Mouse (Mus musculus) CH12.LX (cell line): ENCODE measurements around the gene Stom. TPM values are rescaled to one million over a fixed set of nuclear protein-coding genes. Genes with fewer than 3 reads are reported as not detected.

ENCODE experiments used
- DNase-seq: peaks from one replicate; pipeline ENCODE4 v3.0.0-alpha.2; 2013; ENCODE audit errors: extremely low read depth
- H3K27ac ChIP-seq: 2 replicates; pipeline ENCODE4 v1.5.1; 2012; ENCODE audit warnings: low read depth, mild to moderate bottlenecking, control low read depth, moderate library complexity; ENCODE audit not compliant: insufficient read depth
- H3K27me3 ChIP-seq: replicated peaks from 2 replicates; pipeline ENCODE3; 2012; ENCODE audit warnings: inconsistent platforms
- H3K36me3 ChIP-seq, 2 experiments: replicated peaks in 1 of 2; 2 replicates each; pipeline versions ENCODE3 to v1.6.1; 2012; ENCODE audit warnings: inconsistent platforms in 1 of 2, low read length in 1 of 2, mild to moderate bottlenecking in 1 of 2, mixed read lengths in 1 of 2, moderate library complexity in 1 of 2; ENCODE audit not compliant: control insufficient read depth in 1 of 2, insufficient read depth in 1 of 2
- H3K4me1 ChIP-seq, 2 experiments: 2 replicates each; pipeline ENCODE4 v1.6.1; 2012; ENCODE audit warnings: inconsistent platforms in 1 of 2, moderate library complexity in 1 of 2; ENCODE audit not compliant: insufficient read depth in 2 of 2, control insufficient read depth in 1 of 2
- H3K4me2 ChIP-seq: 2 replicates; pipeline ENCODE4 v1.6.1; 2012; ENCODE audit warnings: low read depth, mild to moderate bottlenecking, control low read depth; ENCODE audit not compliant: poor library complexity, insufficient read depth, severe bottlenecking
- H3K4me3 ChIP-seq, 3 experiments: fragments of 150-350 bp in 1 of 3; sonication (generic) in 1 of 3; replicated peaks in 1 of 3; 2 replicates each; pipeline versions ENCODE3 to v1.5.1; 2011 to 2012; ENCODE audit warnings: low read depth in 2 of 3, low read length in 2 of 3, mild to moderate bottlenecking in 2 of 3, moderate library complexity in 2 of 3, control low read depth in 1 of 3, improper control_type of control experiment in 1 of 3, inconsistent platforms in 1 of 3, mixed read lengths in 1 of 3; ENCODE audit not compliant: poor library complexity in 1 of 3
- H3K79me2 ChIP-seq: replicated peaks from 2 replicates; pipeline ENCODE4 v1.6.1; 2012; ENCODE audit warnings: mild to moderate bottlenecking, moderate library complexity; ENCODE audit not compliant: control insufficient read depth, poor library complexity, insufficient read depth, severe bottlenecking; ENCODE audit errors: extremely low read depth
- H3K9ac ChIP-seq: 2 replicates; pipeline ENCODE4 v1.6.1; 2012; ENCODE audit warnings: low read depth, mild to moderate bottlenecking, control low read depth, moderate library complexity; ENCODE audit not compliant: insufficient read depth
- H3K9me3 ChIP-seq: replicated peaks from 2 replicates; pipeline ENCODE3; 2012; ENCODE audit warnings: low read length, inconsistent platforms, mixed read lengths
- CHD2 ChIP-seq: IDR thresholded peaks from 2 replicates; pipeline ENCODE4 v1.6.1; 2011; ENCODE audit warnings: low read length, improper control_type of control experiment
- IRF4 ChIP-seq: IDR thresholded peaks from 2 replicates; pipeline ENCODE4 v1.6.1; 2014; ENCODE audit warnings: low read depth, mild to moderate bottlenecking, inconsistent platforms, low read length, improper control_type of control experiment
- JUND ChIP-seq: conservative IDR thresholded peaks from 2 replicates; pipeline ENCODE4 v1.6.1; 2011; ENCODE audit warnings: low read depth, low read length, improper control_type of control experiment
- MAX ChIP-seq: IDR thresholded peaks from 2 replicates; pipeline ENCODE4 v1.6.1; 2011; ENCODE audit warnings: low read length, improper control_type of control experiment
- MEF2A ChIP-seq: IDR thresholded peaks from 2 replicates; pipeline ENCODE4 v1.6.1; 2014; ENCODE audit warnings: low read depth, mild to moderate bottlenecking, inconsistent platforms, low read length, improper control_type of control experiment, borderline replicate concordance
- MXI1 ChIP-seq: IDR thresholded peaks from 2 replicates; pipeline ENCODE4 v1.6.1; 2011; ENCODE audit warnings: mild to moderate bottlenecking, low read depth, low read length, improper control_type of control experiment
- MYC ChIP-seq: IDR thresholded peaks from 2 replicates; pipeline ENCODE4 v1.6.1; 2011; ENCODE audit warnings: low read depth, mild to moderate bottlenecking, improper control_type of control experiment, low read length
- NRF1 ChIP-seq: IDR thresholded peaks from 2 replicates; pipeline ENCODE4 v1.6.1; 2014; ENCODE audit warnings: low read depth, mild to moderate bottlenecking, inconsistent platforms, low read length, improper control_type of control experiment, moderate library complexity
- PAX5 ChIP-seq: IDR thresholded peaks from 2 replicates; pipeline ENCODE4 v1.6.1; 2012; ENCODE audit warnings: low read length, inconsistent platforms, mixed read lengths
- RAD21 ChIP-seq: IDR thresholded peaks from 2 replicates; pipeline ENCODE4 v1.6.1; 2011; ENCODE audit warnings: low read depth, mild to moderate bottlenecking, low read length, improper control_type of control experiment, moderate library complexity
- SIN3A ChIP-seq: IDR thresholded peaks from 2 replicates; pipeline ENCODE4 v1.6.1; 2012; ENCODE audit warnings: low read length, improper control_type of control experiment, inconsistent platforms
- SMC3 ChIP-seq: IDR thresholded peaks from 2 replicates; pipeline ENCODE4 v1.6.1; 2011; ENCODE audit warnings: low read depth, low read length, improper control_type of control experiment
- UBTF ChIP-seq: IDR thresholded peaks from 2 replicates; pipeline ENCODE4 v1.6.1; 2012; ENCODE audit warnings: low read depth, mild to moderate bottlenecking, inconsistent platforms, low read length, improper control_type of control experiment, moderate library complexity
- ZC3H11A ChIP-seq: IDR thresholded peaks from 2 replicates; pipeline ENCODE4 v1.6.1; 2012; ENCODE audit warnings: low read depth, mild to moderate bottlenecking, inconsistent platforms, low read length, improper control_type of control experiment
- ZKSCAN1 ChIP-seq: IDR thresholded peaks from 2 replicates; pipeline ENCODE4 v1.6.1; 2012; ENCODE audit warnings: low read depth, inconsistent platforms, low read length, improper control_type of control experiment, borderline replicate concordance
- ZMIZ1 ChIP-seq: IDR thresholded peaks from 2 replicates; pipeline ENCODE4 v1.6.1; 2012; ENCODE audit warnings: low read depth, mild to moderate bottlenecking, inconsistent platforms, low read length, improper control_type of control experiment
- dilution Hi-C: fragments of 300-500 bp; cut with MboI; formaldehyde crosslinking; loops from 2 replicates; pipeline ENCODE4 v1.14.3; 2020; ENCODE audit warnings: low sequenced_read_pairs; ENCODE audit not compliant: extremely low pct_unique_long_range_greater_than_20kb, extremely low pct_ligation_motif_present
- in situ Hi-C: fragments of 300-500 bp; cut with MboI; formaldehyde crosslinking; loops from 3 replicates; pipeline ENCODE4 v1.14.3; 2019; ENCODE audit warnings: low sequenced_read_pairs, low pct_ligation_motif_present, low pct_unique_long_range_greater_than_20kb, mixed read lengths
- polyA plus RNA-seq: library from polyadenylated mRNA; unstranded; fragments of >175 nt; gene quantifications from 2 replicates; pipeline ENCODE4 v1.2.1, GENCODE M21; 2012; ENCODE audit warnings: low read depth; ENCODE audit not compliant: insufficient read length
- total RNA-seq, 2 experiments: library from RNA; depleted of rRNA; stranded (reverse); fragments of 300-350 nt in 1 of 2; fragments of >200 nt in 1 of 2; gene quantifications; 2 replicates each; pipeline ENCODE4 v1.2.3; 2012 to 2014

The Stom gene
- total and polyA plus RNA-seq, 3 experiments = 4.3 to 6.3 (median 5.8) TPM

GRCm38 (mm10) chr2:35333670-35334069, 3.1 kb downstream of the Stom start:
- peaks cover 3 to 21% of the 10 kb centered on the region in 2 experiments for H3K4me1 ChIP-seq
- dilution Hi-C loops = no loop called here
- DNase-seq = no peak
- in situ Hi-C loops = no loop called here
- TF ChIP-seq MEF2A (no peak), ZC3H11A (no peak), IRF4 (no peak), JUND (no peak), ZKSCAN1 (no peak), SIN3A (no peak), MYC (no peak), NRF1 (no peak), MXI1 (no peak), PAX5 (no peak), UBTF (no peak), ZMIZ1 (no peak)
- no peaks in the 10 kb centered on the region for H3K9me3 ChIP-seq
- no peaks in the 10 kb centered on the region for H3K36me3 ChIP-seq
- no peak overlapping the region for H3K4me3 ChIP-seq
- no peak overlapping the region for H3K27ac ChIP-seq
- no peak overlapping the region for H3K9ac ChIP-seq
- H3K79me2 ChIP-seq = no peaks in the 10 kb centered on the region
- H3K4me2 ChIP-seq = no peak overlapping the region
- H3K27me3 ChIP-seq = peaks cover 12% of the 10 kb centered on the region

- no peak overlapping the region for H3K4me2 ChIP-seq
- H3K27ac ChIP-seq = no peak overlapping the region
- H3K27me3 ChIP-seq = peaks cover 8% of the 10 kb centered on the region
- in situ Hi-C loops (no loop called here), dilution Hi-C loops (no loop called here)
- no peak for DNase-seq
- TF ChIP-seq SIN3A = no peak
- no peak for TF ChIP-seq RAD21
- TF ChIP-seq SMC3 = no peak
- TF ChIP-seq MAX = no peak
- TF ChIP-seq MEF2A = no peak
- no peak for TF ChIP-seq UBTF
- TF ChIP-seq ZC3H11A = no peak
- no peak for TF ChIP-seq CHD2
- H3K4me3 ChIP-seq = no peak overlapping the region
- H3K36me3 ChIP-seq = no peaks in the 10 kb centered on the region
- H3K4me1 ChIP-seq = peaks cover 5 to 15% of the 10 kb centered on the region in 2 experiments; a peak in 3 of 4 replicates
- no peaks in the 10 kb centered on the region for H3K9me3 ChIP-seq
- H3K79me2 ChIP-seq = no peaks in the 10 kb centered on the region
- no peak overlapping the region for H3K9ac ChIP-seq
These were observed 5.6 kb downstream of the Stom start for GRCm38 (mm10) chr2:35331205-35331604.
